Mouse (Mus musculus) cerebellum, postnatal 25 days (tissue): ENCODE data around the gene Atad2b.

Source experiments
- DNase-seq, 2 experiments: peaks; one replicate each; pipeline ENCODE4 v3.0.0; 2021; ENCODE audit warnings: mixed read lengths in 2 of 2

Gene Atad2b

GRCm38 (mm10) chr12:5087787-5088519 is 170.8 kb downstream of the Atad2b start:
- DNase-seq = peak; percentile 67 to 78

- DNase-seq = no peak
Measured at GRCm38 (mm10) chr12:5088639-5089038, 171.5 kb downstream of the Atad2b start.
